Mouse (Mus musculus) retina, postnatal 7 days (tissue): ENCODE results near the gene Olfr1215.
"Not testable (repeated sequence)": the region's sequence is repeated elsewhere in the genome, so short reads cannot be mapped to it uniquely, and the experiment has no call there.

Source experiments
- DNase-seq: peaks from one replicate; pipeline ENCODE4 v3.0.0-alpha.2; 2012; ENCODE audit warnings: low read depth, low spot score

The Olfr1215 gene

DNA sequence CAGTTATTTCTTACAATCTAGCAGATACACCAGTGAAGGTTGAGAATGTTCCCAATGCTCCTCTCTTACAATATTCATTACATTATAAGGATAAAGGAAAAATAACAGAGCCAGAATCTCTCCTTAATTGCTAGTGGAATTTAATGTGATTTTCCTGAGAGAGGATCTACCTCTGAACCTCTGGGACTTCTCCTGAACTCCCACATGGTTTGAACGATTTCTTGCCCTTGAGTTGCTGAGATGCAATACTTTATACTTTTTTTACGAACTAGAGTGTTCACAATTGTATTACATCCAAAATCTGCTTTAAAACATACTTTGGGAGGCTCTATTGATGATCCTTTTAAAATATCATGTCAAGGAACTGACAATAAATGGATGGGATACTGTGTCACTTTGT lies at the start of gene Olfr1215:
Gene Olfr1215 (minus strand): TSS at position 101 of the 400 bp plus-strand sequence.
- no peak for DNase-seq

DNA sequence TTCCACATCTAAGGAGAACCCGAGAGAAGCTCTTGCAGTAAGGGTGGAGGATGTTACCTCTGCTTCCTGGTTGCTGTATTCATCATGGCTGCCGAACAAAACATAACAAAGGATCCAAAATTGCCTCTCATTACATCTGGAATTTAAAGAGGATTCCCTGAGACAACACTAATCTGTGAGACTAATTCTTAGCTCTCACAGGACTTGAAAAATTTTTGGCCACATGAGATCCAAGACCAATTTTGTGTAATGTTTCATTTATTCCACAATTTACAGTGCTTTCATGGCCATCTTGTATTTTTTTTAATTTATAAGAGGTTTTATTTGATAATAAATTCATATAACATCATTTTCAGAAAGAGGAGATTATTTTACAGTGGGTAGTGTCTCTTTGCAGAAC lies 25.2 kb upstream of the Olfr1215 start, which contains the start of gene Olfr1217:
Gene Olfr1217 (minus strand): TSS at position 101 of the 400 bp plus-strand sequence.
- no peak for DNase-seq

DNA sequence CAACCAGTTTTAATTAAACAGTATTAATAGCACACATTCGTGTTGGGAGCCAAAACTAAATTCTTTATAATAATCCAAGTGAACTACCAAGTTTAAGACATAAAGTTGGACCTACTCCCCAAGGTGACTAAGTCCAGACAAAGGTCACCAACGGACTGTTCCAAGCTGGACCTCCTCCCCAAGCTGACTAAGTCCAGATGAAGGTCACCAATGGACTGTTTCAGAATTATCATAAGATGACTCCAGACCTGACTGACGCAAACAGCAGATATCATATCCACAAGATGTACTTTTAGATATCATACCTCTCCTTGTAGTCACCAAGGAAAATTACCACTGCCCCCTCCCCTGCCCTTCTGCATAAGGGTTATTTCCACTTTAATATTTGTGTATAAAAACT lies 14.7 kb upstream of the Olfr1215 start:
- DNase-seq: not testable (repeated sequence)

- DNase-seq: no peak
Observed at GRCm38 (mm10) chr2:89018240-89018639, 11.5 kb upstream of the Olfr1215 start, which contains the start of gene Olfr1216. Gene Olfr1216, minus strand, starts transcription at chr2:89018340.

GRCm38 (mm10) chr2:88992553-88992952 lies 14.2 kb downstream of the Olfr1215 start, which contains the start of gene Olfr1214:
Gene Olfr1214, minus strand, starts transcription at chr2:88992653.
- DNase-seq: no peak

DNA sequence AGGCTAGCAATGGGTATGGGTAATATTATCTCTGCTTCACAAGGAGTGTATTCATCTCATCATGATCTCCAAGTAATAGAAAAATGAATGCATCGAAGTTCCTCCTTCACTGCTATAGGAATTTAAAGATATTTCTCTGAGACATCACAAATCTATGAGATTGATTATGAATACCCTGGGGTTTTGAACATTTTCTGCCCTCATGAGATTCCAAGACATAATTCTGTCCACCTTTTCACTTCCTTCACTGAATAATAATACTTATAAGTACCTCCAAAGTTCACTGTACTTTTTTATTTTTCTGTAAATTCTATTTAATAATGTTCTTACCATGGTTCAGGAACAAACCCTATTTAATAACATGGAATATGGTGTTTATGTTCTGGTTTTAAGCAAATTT lies 26.6 kb downstream of the Olfr1215 start, which contains the start of gene Gm13762:
Gene Gm13762 (minus strand): TSS at position 101 of the 400 bp plus-strand sequence.
- no peak for DNase-seq

GRCm38 (mm10) chr2:88953669-88954068 lies 53.1 kb downstream of the Olfr1215 start, which contains the start of gene Olfr1212:
Gene Olfr1212, plus strand, starts transcription at chr2:88953969.
- DNase-seq: no peak
